ENCODE assay signal across 7 mouse cellular contexts in the genomic region with DNA sequence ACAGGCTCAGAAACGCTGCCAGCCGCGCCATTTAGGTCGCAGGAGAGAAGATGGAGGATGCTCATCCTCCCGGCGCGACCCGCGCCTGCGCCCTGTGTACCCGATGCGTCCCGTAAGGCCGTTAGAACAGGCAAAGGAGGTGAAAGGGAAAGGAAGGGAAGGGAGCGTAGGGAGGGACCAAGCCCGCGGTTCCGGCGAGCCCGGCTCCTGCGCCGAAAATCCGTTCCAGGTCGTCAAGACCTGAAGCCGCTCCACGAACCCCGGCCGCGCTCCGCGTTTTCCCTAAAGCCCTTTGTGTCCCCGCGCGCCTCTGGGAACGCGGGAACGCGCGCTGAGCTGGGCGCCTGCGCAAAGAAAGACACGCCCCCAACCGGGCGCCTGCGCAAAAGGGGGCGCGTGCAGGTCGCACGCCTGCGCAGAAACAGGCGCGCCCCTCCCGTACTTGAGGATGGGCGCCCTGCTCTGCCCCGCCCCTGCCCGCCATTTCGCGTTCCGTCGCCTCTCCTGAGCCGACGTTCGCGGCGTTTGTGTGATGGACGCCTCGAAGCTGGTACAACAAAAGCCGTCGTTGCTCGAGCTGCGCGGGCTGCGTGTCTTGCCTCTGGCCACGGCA. TPM values are rescaled to one million over a fixed set of nuclear protein-coding genes. Genes with fewer than 3 reads are reported as not detected.
DNase-seq lines count a peak whose midpoint lies in the region; ATAC-seq lines count a peak whose summit lies in the region.

No protein-coding gene starts in this region.

- H3K27ac ChIP-seq in intestine, embryonic 15.5 days: peak overlapping the region; percentile 97
- peak overlapping the region; percentile 99 for H3K27ac ChIP-seq in midbrain, embryonic 10.5 days (replicated peaks)

- H3K4me1 ChIP-seq in intestine, embryonic 15.5 days (replicated peaks): peaks cover 23% of the 10 kb centered on the region
- peaks cover 32% of the 10 kb centered on the region for H3K4me1 ChIP-seq in midbrain, embryonic 10.5 days

- WGBS in intestine, embryonic 15.5 days: under 1% methylated on average over 74 of the region's 74 CpGs
- under 1% methylated on average over 74 of the region's 74 CpGs for WGBS in midbrain, embryonic 10.5 days

- no peaks in the 10 kb centered on the region for H3K9me3 ChIP-seq in intestine, embryonic 15.5 days
- H3K9me3 ChIP-seq in midbrain, embryonic 10.5 days (replicated peaks): no peaks in the 10 kb centered on the region

- H3K9ac ChIP-seq in intestine, embryonic 15.5 days: peak overlapping the region; percentile 86

- peak; percentile 99 to 100 for DNase-seq in adrenal gland, adult 18-20 months (ENCODE audit: low spot score in 2 of 2)
- DNase-seq in embryo, embryonic 11 days: peak; percentile 100
- DNase-seq in gastrocnemius, postnatal 36 days: peak; percentile 98 to 100
- peak; percentile 100 for DNase-seq in left cerebral cortex, postnatal 25 days (ENCODE audit: low spot score in 2 of 2)
- DNase-seq in midbrain, embryonic 10.5 days (ENCODE audit: low spot score): peak; percentile 100
- DNase-seq in right cerebral cortex, postnatal 4 days: peak; percentile 99

- intact Hi-C loops in gastrocnemius, postnatal 36 days (cut with DNase I): loop anchor here (1.0 to 2.0 kb wide), 2 partner anchors 15 to 38 kb away; no protein-coding TSS in a partner anchor
- intact Hi-C loops in left cerebral cortex, postnatal 25 days (cut with DNase I): loop anchor here (1.0 kb wide), 2 partner anchors 38 to 45 kb away; no protein-coding TSS in a partner anchor

- peak; percentile 96 for ATAC-seq in intestine, embryonic 15.5 days

- no peaks in the 10 kb centered on the region for H3K36me3 ChIP-seq in intestine, embryonic 15.5 days
- H3K36me3 ChIP-seq in midbrain, embryonic 10.5 days: 0 out of 2 replicates have a peak, but pooled peaks cover 3% of the 10 kb centered on the region

- no peaks in the 10 kb centered on the region for H3K27me3 ChIP-seq in intestine, embryonic 15.5 days (replicated peaks)
- H3K27me3 ChIP-seq in midbrain, embryonic 10.5 days (ENCODE audit: low read depth, poor library complexity, severe bottlenecking): no peaks in the 10 kb centered on the region

- H3K4me2 ChIP-seq in intestine, embryonic 15.5 days (replicated peaks): peak overlapping the region; percentile 80

- H3K4me3 ChIP-seq in intestine, embryonic 15.5 days (replicated peaks): peak overlapping the region; percentile 66
- H3K4me3 ChIP-seq in midbrain, embryonic 10.5 days: peak overlapping the region; percentile 74

RNA-seq across cellular contexts. Expression of a gene that starts 39.1 kb away (rescaled TPM):
- total RNA-seq in adrenal gland, adult 18-20 months (2021): 100 to 1,000 TPM; 463 to 486 TPM
- 10 to 100 TPM; 74.6 to 88.0 TPM for total RNA-seq in gastrocnemius, postnatal 36 days (2021)
- 2,151 and 2,475 TPM in 2 replicates for polyA plus RNA-seq in intestine, embryonic 15.5 days (2015; fragmentation: Nextera tagmentation; extraction: Ambion mirVana)
- 100 to 1,000 TPM; 359 to 366 TPM for total RNA-seq in left cerebral cortex, postnatal 25 days (2021)
- 2,732 and 2,904 TPM in 2 replicates for polyA plus RNA-seq in midbrain, embryonic 10.5 days (2016; fragmentation: Nextera tagmentation; extraction: Ambion mirVana)

Comparison
In these comparisons a context has a peak if more than half of its experiments do, and no peak if none do; other contexts are left out.
1. Peak in every context shown above with its lines: DNase-seq, ATAC-seq, H3K4me3 ChIP-seq and H3K27ac ChIP-seq.
2. RNA of a gene that starts 39.1 kb away (total RNA-seq): 463 to 486 TPM in adrenal gland, adult 18-20 months and 359 to 366 TPM in left cerebral cortex, postnatal 25 days; 74.6 to 88.0 TPM in gastrocnemius, postnatal 36 days; every median in the first group is over 4 times any median in the second.